Mouse (Mus musculus) stomach, embryonic 16.5 days (tissue): Measurements from ENCODE around the gene Plekha7. TPM values are rescaled to one million over a fixed set of nuclear protein-coding genes. Genes with fewer than 3 reads are reported as not detected.
A peak's percentile ranks its signal among the peaks of the same experiment; 100 is the strongest.

Source experiments
- ATAC-seq: fragments of 200-750 bp; cut with Nextera tagmentation; 2 replicates; pipeline ENCODE4 v1.8.0; 2017; ENCODE audit warnings: moderate number of reproducible peaks, moderate TSS enrichment; ENCODE audit not compliant: insufficient read depth, low FRiP score
- H3K27ac ChIP-seq: fragments of 300-500 bp; sonication (generic); 2 replicates; pipeline ENCODE4 v1.5.1; 2014; ENCODE audit warnings: low read length
- H3K27me3 ChIP-seq: fragments of 300-500 bp; sonication (generic); 2 replicates; pipeline ENCODE4 v1.6.1; 2014; ENCODE audit warnings: low read length, control low read depth, mixed read lengths; ENCODE audit not compliant: control insufficient read depth, insufficient read depth
- H3K36me3 ChIP-seq: fragments of 300-500 bp; sonication (generic); 2 replicates; pipeline ENCODE4 v1.6.1; 2014; ENCODE audit warnings: low read length; ENCODE audit not compliant: control insufficient read depth, insufficient read depth
- H3K4me1 ChIP-seq: fragments of 300-500 bp; sonication (generic); 2 replicates; pipeline ENCODE4 v1.6.1; 2014; ENCODE audit warnings: low read length, control low read depth, mixed read lengths; ENCODE audit not compliant: control insufficient read depth, insufficient read depth
- H3K4me2 ChIP-seq: fragments of 300-500 bp; sonication (generic); 2 replicates; pipeline ENCODE4 v1.6.1; 2014; ENCODE audit warnings: low read depth, low read length, mixed read lengths
- H3K4me3 ChIP-seq: fragments of 300-500 bp; sonication (generic); replicated peaks from 2 replicates; pipeline ENCODE4 v1.5.1; 2014; ENCODE audit warnings: mild to moderate bottlenecking, low read length
- H3K9ac ChIP-seq: fragments of 300-500 bp; sonication (generic); 2 replicates; pipeline ENCODE4 v1.6.1; 2014; ENCODE audit warnings: low read length
- H3K9me3 ChIP-seq: fragments of 300-500 bp; sonication (generic); replicated peaks from 2 replicates; pipeline ENCODE4 v1.6.1; 2016; ENCODE audit warnings: low read length, control low read depth; ENCODE audit not compliant: control insufficient read depth
- WGBS: fragments of 180-500 bp; shearing (Covaris S2); extraction: QIAGEN DNeasy Blood & Tissue Kit; methylation state at CpG from one replicate; pipeline ENCODE4 v1.1.7; 2014; 5-methylcytosine and 5-hydroxymethylcytosine counted together
- polyA plus RNA-seq: library from polyadenylated mRNA; unstranded; fragments of >200 nt; fragmentation: Nextera tagmentation; extraction: Ambion mirVana; gene quantifications from 2 replicates; pipeline ENCODE4 v1.2.1, GENCODE M21; 2015

The Plekha7 gene
- polyA plus RNA-seq, result 19.9 and 21.5 TPM in 2 replicates

GRCm38 (mm10) chr7:116307871-116308631, at the start of gene Plekha7:
Gene Plekha7 (minus strand): TSS chr7:116308376.
- Histone ChIP-seq H3K4me3 (peak within 1 kb of the TSS; percentile 58), H3K27ac (peak within 1 kb of the TSS; percentile 94), H3K9me3 (no peaks in the 10 kb centered on the region), H3K36me3 (no peaks in the 10 kb centered on the region), H3K9ac (peak within 1 kb of the TSS; percentile 70), H3K4me2 (peak within 1 kb of the TSS; percentile 77), H3K27me3 (no peaks in the 10 kb centered on the region; the same call in 1 of the 2 replicates), H3K4me1 (peaks cover 8% of the 10 kb centered on the region; the same call in 1 of the 2 replicates)
- WGBS, result under 1% methylated on average over 65 of the region's 65 CpGs
- ATAC-seq, result peak; percentile 88

DNA sequence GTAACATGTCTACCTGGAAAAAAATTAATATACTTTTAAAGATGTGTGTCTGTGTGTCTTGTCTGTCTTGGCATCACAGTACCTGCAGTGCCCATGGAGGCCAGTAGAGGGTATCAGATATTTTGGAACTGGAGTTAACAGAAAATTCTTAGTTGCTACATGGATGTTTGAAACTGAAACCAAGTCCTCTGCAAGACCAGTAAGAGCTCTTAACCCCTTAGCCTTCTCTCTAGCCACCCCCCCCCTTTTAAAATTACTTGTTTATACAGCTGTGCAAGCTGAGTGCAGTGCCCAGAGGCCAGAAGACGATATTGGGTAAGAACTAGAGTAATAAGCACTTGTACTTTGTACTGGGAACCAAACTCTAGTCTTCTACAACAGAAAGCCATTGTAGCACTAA, 28.1 kb upstream of the Plekha7 start:
- WGBS, result 40% methylated on average over 1 of the region's 1 CpGs
- H3K9me3 ChIP-seq, result no peaks in the 10 kb centered on the region
- no peak overlapping the region for H3K9ac ChIP-seq
- no peaks in the 10 kb centered on the region for H3K27me3 ChIP-seq
- H3K4me2 ChIP-seq, result no peak overlapping the region
- no peak for ATAC-seq
- no peak overlapping the region for H3K4me3 ChIP-seq
- H3K27ac ChIP-seq, result no peak overlapping the region
- peaks cover 7% of the 10 kb centered on the region for H3K4me1 ChIP-seq
- H3K36me3 ChIP-seq, result peaks cover 21% of the 10 kb centered on the region

GRCm38 (mm10) chr7:116335133-116335532, 27.0 kb upstream of the Plekha7 start:
- H3K9ac ChIP-seq, result no peak overlapping the region

GRCm38 (mm10) chr7:116334669-116335038, 26.5 kb upstream of the Plekha7 start:
- Histone ChIP-seq H3K27me3 (no peaks in the 10 kb centered on the region), H3K4me1 (peaks cover 7% of the 10 kb centered on the region), H3K9ac (peak overlapping the region; percentile 93), H3K36me3 (peaks cover 30% of the 10 kb centered on the region), H3K27ac (peak overlapping the region; percentile 70), H3K4me3 (peak overlapping the region; percentile 83), H3K9me3 (no peaks in the 10 kb centered on the region), H3K4me2 (peak overlapping the region; percentile 70)
- 10% methylated on average over 8 of the region's 8 CpGs for WGBS
- ATAC-seq, result no peak

More at GRCm38 (mm10) chr7:116335133-116335532, 27.0 kb upstream of the Plekha7 start:
- ATAC-seq, result no peak
- H3K4me3 ChIP-seq, result peak overlapping the region; percentile 83; the same call in 1 of the 2 replicates
- peaks cover 26% of the 10 kb centered on the region for H3K36me3 ChIP-seq
- peaks cover 7% of the 10 kb centered on the region for H3K4me1 ChIP-seq
- H3K27me3 ChIP-seq, result no peaks in the 10 kb centered on the region
- peak overlapping the region; percentile 70 for H3K4me2 ChIP-seq
- H3K9me3 ChIP-seq, result no peaks in the 10 kb centered on the region
- 53% methylated on average over 6 of the region's 6 CpGs for WGBS
- H3K27ac ChIP-seq, result no peak overlapping the region

DNA sequence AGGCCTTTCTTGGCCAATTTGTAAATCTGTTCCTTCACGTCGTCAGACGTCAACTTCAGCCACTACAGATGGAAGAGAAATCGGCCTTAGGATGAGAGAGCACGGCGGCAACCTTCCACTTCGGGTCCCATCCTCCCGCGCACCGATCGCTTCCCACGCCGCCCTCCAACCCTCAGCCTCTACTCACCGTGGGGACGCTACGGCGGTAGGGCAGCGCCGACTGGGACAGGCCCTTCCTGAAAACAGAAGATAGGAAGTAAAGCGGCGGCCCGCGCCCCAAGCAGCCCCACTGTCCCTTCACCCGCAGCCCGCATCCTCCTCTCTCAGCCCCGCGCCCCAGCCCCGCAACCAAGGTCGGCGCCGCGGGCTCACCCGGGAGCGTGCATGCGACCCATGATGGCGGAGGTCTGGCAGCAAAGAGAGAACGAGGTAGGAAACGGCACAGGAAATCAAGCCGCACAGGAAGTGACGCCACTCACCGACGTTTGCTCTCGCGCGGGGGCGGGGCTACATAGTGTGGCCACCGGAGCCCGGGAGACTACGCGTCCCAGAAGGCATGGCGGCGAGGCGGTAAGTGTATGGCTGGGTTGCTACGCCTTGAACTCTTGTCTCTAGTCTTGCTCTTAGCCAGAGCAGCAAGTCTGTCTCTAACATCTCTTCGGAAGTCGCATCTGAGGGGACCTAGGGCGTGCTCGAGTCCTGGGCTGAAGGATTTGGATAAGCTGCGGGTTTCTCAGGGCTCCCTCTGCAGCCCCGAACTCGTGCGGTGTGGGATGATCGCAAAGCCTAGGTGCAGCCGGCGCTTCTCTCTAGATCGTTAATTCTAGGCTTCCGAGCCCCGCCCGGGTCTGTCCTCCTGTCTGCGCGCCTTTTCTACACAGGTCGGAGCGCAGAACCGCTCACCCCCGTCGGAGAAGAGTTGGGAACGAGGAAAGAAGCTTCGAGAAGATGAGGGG, 25.8 kb upstream of the Plekha7 start, which contains the start of gene Rps13:
Gene Rps13, minus strand, starts transcription at position 483 of the 956 bp plus-strand sequence.
- peak; percentile 99 for ATAC-seq
- Histone ChIP-seq H3K4me1 (peaks cover 7% of the 10 kb centered on the region), H3K27me3 (no peaks in the 10 kb centered on the region), H3K9me3 (no peaks in the 10 kb centered on the region), H3K27ac (peak within 1 kb of the TSS; percentile 85), H3K4me3 (peak within 1 kb of the TSS; percentile 83), H3K9ac (peak within 1 kb of the TSS; percentile 93), H3K36me3 (peaks cover 27% of the 10 kb centered on the region), H3K4me2 (peak within 1 kb of the TSS; percentile 83)
- WGBS, result under 1% methylated on average over 78 of the region's 78 CpGs

- WGBS, result 79% methylated on average over 2 of the region's 2 CpGs
Observed at GRCm38 (mm10) chr7:116331246-116331645, 23.1 kb upstream of the Plekha7 start.

GRCm38 (mm10) chr7:116329858-116330257, 21.7 kb upstream of the Plekha7 start:
- H3K27me3 ChIP-seq, result no peaks in the 10 kb centered on the region
- H3K9me3 ChIP-seq, result no peaks in the 10 kb centered on the region
- 83% methylated on average over 4 of the region's 4 CpGs for WGBS
- no peak for ATAC-seq
- no peak overlapping the region for H3K4me3 ChIP-seq
- H3K36me3 ChIP-seq, result peaks cover 27% of the 10 kb centered on the region
- H3K27ac ChIP-seq, result no peak overlapping the region
- no peak overlapping the region for H3K9ac ChIP-seq
- H3K4me2 ChIP-seq, result no peak overlapping the region
- peaks cover 7% of the 10 kb centered on the region for H3K4me1 ChIP-seq

More at GRCm38 (mm10) chr7:116331246-116331645, 23.1 kb upstream of the Plekha7 start:
- no peak for ATAC-seq
- Histone ChIP-seq H3K9me3 (no peaks in the 10 kb centered on the region), H3K36me3 (peaks cover 27% of the 10 kb centered on the region), H3K4me1 (peaks cover 7% of the 10 kb centered on the region), H3K4me2 (no peak overlapping the region), H3K27me3 (no peaks in the 10 kb centered on the region), H3K9ac (no peak overlapping the region), H3K27ac (no peak overlapping the region), H3K4me3 (no peak overlapping the region)

GRCm38 (mm10) chr7:116328777-116329176, 20.6 kb upstream of the Plekha7 start:
- no peak for ATAC-seq

More at GRCm38 (mm10) chr7:116328777-116329176, 20.6 kb upstream of the Plekha7 start:
- Histone ChIP-seq H3K4me2 (no peak overlapping the region), H3K4me1 (peaks cover 7% of the 10 kb centered on the region), H3K36me3 (peaks cover 27% of the 10 kb centered on the region), H3K9ac (no peak overlapping the region), H3K9me3 (no peaks in the 10 kb centered on the region), H3K27me3 (no peaks in the 10 kb centered on the region), H3K27ac (no peak overlapping the region), H3K4me3 (no peak overlapping the region)
- 73% methylated on average over 7 of the region's 7 CpGs for WGBS
